Mouse (Mus musculus): ENCODE results near the gene Olfr706.
"Not testable (repeated sequence)": the region's sequence is repeated elsewhere in the genome, so short reads cannot be mapped to it uniquely, and the experiment has no call there.

The Olfr706 gene

GRCm38 (mm10) chr7:106888062-106888461 lies at the start of gene Olfr706:
Gene Olfr706, minus strand, starts transcription at chr7:106888162.
- CTCF ChIA-PET, result no interaction called here

DNA sequence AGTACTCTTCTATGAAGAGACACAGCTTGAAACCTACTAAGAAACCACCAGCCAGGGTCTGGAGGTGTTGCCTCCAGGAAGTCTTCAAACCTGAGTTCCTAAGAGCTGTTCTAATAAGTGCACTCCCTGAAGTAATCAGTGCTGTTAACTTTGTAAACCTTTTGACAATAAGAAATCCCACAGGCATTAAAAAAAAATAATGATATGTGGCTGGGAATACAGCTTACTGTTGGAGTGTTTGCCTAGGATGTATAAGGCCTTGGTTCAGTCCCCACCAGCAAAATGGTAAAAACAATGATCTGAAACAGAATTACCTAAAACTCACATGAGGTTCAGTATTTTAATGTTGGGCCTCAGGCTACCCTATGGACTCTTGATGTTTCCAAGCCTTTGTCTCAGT lies 44.2 kb upstream of the Olfr706 start, which contains the start of gene Olfr709-ps1:
Gene Olfr709-ps1, minus strand, starts transcription at position 101 of the 400 bp plus-strand sequence.
- CTCF ChIA-PET, result no interaction called here

GRCm38 (mm10) chr7:106920961-106921360 lies 33.0 kb upstream of the Olfr706 start:
- CTCF ChIA-PET, result not testable (repeated sequence)

GRCm38 (mm10) chr7:106907676-106908075 lies 19.7 kb upstream of the Olfr706 start, which contains the start of gene Olfr1532-ps1:
Gene Olfr1532-ps1, plus strand, starts transcription at chr7:106908001.
- CTCF ChIA-PET, result no interaction called here

- CTCF ChIA-PET, result not testable (repeated sequence)
Observed at GRCm38 (mm10) chr7:106901141-106901540, 13.2 kb upstream of the Olfr706 start, which contains the start of gene Olfr707. Gene Olfr707, minus strand, starts transcription at chr7:106901241.

DNA sequence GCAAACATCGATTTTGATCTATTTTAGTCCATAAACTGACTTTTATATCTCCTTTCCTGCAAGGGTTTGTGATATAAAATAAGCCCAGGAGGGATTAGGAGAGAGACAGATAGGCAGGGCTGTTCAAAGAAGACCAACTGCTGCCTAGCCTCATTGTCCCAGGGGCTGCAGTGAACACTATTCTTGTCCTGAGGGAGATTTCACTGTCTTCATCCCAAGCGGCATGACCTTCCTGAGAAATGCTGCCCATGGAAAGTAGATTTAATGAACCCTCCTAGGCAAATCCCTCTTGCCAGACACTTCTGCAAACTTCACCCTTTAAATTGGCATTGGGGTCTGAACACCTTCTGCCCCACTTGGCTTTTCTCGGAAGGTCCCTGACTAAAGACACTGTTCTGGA lies 11.2 kb downstream of the Olfr706 start, which contains the start of gene Olfr705:
Gene Olfr705, minus strand, starts transcription at position 101 of the 400 bp plus-strand sequence.
- CTCF ChIA-PET, result no interaction called here

GRCm38 (mm10) chr7:106862885-106863284 lies 25.1 kb downstream of the Olfr706 start, which contains the start of gene Olfr704:
Gene Olfr704, plus strand, starts transcription at chr7:106863185.
- CTCF ChIA-PET, result no interaction called here

DNA sequence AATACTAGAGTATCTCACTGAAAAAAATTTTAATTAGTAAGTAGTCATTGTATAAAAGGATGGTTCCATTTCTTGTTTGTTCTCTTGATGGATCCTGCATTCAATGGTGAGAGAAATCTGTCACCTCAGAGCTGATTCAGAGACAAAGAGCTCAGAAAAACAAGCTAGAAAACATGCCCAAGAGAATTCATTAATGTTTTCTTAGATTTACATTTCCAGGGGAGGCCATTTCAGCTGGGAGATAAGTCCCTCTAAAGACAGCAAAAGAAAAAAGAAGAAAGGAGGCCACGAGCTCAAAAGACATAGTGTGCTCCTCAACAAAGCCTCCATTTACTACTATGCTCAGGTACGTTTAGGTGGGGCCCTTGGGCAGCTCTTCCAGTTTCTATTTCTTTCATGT lies 44.9 kb downstream of the Olfr706 start, which contains the start of gene Olfr703:
Gene Olfr703, plus strand, starts transcription at position 301 of the 400 bp plus-strand sequence.
- CTCF ChIA-PET, result no interaction called here

GRCm38 (mm10) chr7:106833793-106834192 lies 54.2 kb downstream of the Olfr706 start, which contains the start of gene Olfr702:
Gene Olfr702, minus strand, starts transcription at chr7:106833893.
- CTCF ChIA-PET, result no interaction called here

All from spleen, embryonic (tissue).